ENCODE assay signal across 8 mouse cellular contexts in genomic region chr8:46162953-46163869, GRCm38 (mm10). TPM values are rescaled to one million over a fixed set of nuclear protein-coding genes. Genes with fewer than 3 reads are reported as not detected.
A peak's percentile ranks its signal among the peaks of the same experiment; 100 is the strongest.
DNase-seq lines count a peak whose midpoint lies in the region; ATAC-seq lines count a peak whose summit lies in the region.

No protein-coding gene starts in this region.

- peak overlapping the region; percentile 85 for H3K4me3 ChIP-seq in heart, embryonic 13.5 days
- peak overlapping the region; percentile 76 for H3K4me3 ChIP-seq in liver, embryonic 12.5 days
- H3K4me3 ChIP-seq in stomach, embryonic 15.5 days (replicated peaks), result peak overlapping the region; percentile 84

- no peaks in the 10 kb centered on the region for H3K27me3 ChIP-seq in heart, embryonic 13.5 days (replicated peaks)
- no peaks in the 10 kb centered on the region for H3K27me3 ChIP-seq in liver, embryonic 12.5 days (replicated peaks)
- H3K27me3 ChIP-seq in stomach, embryonic 15.5 days (replicated peaks), result no peaks in the 10 kb centered on the region

- H3K9ac ChIP-seq in heart, embryonic 13.5 days, result peak overlapping the region; percentile 88
- peak overlapping the region; percentile 82 for H3K9ac ChIP-seq in liver, embryonic 12.5 days
- H3K9ac ChIP-seq in stomach, embryonic 15.5 days, result peak overlapping the region; percentile 83

- H3K4me2 ChIP-seq in heart, embryonic 13.5 days, result peak overlapping the region; percentile 83
- H3K4me2 ChIP-seq in liver, embryonic 12.5 days, result peak overlapping the region; percentile 76
- peak overlapping the region; percentile 81 for H3K4me2 ChIP-seq in stomach, embryonic 15.5 days

- DNase-seq in CD4-positive helper T cell, adult 2 months (ENCODE audit: low read depth, low spot score), result peak; percentile 96
- DNase-seq in brain, embryonic 18.5 days (ENCODE audit: low read depth, low spot score), result peak; percentile 87
- peak; percentile 97 for DNase-seq in kidney, postnatal 10 days
- peak; percentile 94 to 96 for DNase-seq in natural killer cell, adult 2 months (ENCODE audit: low spot score in 2 of 2)

- ATAC-seq in erythroid progenitor cell, adult 5-6 weeks (replicated peaks; ENCODE audit: low FRiP score, poor library complexity, severe bottlenecking), result peak; percentile 98
- peak; percentile 98 for ATAC-seq in heart, embryonic 13.5 days (ENCODE audit: extremely low read depth, insufficient number of reproducible peaks, low FRiP score, low TSS enrichment)
- ATAC-seq in liver, embryonic 12.5 days, result peak; percentile 99
- peak; percentile 98 for ATAC-seq in stomach, embryonic 15.5 days (ENCODE audit: insufficient read depth, low FRiP score, low read depth)

- no peaks in the 10 kb centered on the region for H3K9me3 ChIP-seq in heart, embryonic 13.5 days
- no peaks in the 10 kb centered on the region for H3K9me3 ChIP-seq in liver, embryonic 12.5 days (replicated peaks)
- no peaks in the 10 kb centered on the region for H3K9me3 ChIP-seq in stomach, embryonic 15.5 days

- H3K36me3 ChIP-seq in heart, embryonic 13.5 days, result 0 out of 2 replicates have a peak, but pooled peaks cover 3% of the 10 kb centered on the region
- no peaks in the 10 kb centered on the region for H3K36me3 ChIP-seq in liver, embryonic 12.5 days
- H3K36me3 ChIP-seq in stomach, embryonic 15.5 days, result no peaks in the 10 kb centered on the region

- H3K4me1 ChIP-seq in heart, embryonic 13.5 days, result peaks cover 22% of the 10 kb centered on the region
- H3K4me1 ChIP-seq in liver, embryonic 12.5 days, result peaks cover 22% of the 10 kb centered on the region
- H3K4me1 ChIP-seq in stomach, embryonic 15.5 days, result peaks cover 9% of the 10 kb centered on the region; the same call in 1 of the 2 replicates

- WGBS in heart, embryonic 13.5 days, result 3% methylated on average over 65 of the region's 77 CpGs
- WGBS in liver, embryonic 12.5 days (ENCODE audit: insufficient replicate concordance), result 2% methylated on average over 68 of the region's 77 CpGs
- 1% methylated on average over 71 of the region's 77 CpGs for WGBS in stomach, embryonic 15.5 days

- H3K27ac ChIP-seq in heart, embryonic 13.5 days (replicated peaks), result peak overlapping the region; percentile 87
- peak overlapping the region; percentile 84 for H3K27ac ChIP-seq in liver, embryonic 12.5 days
- peak overlapping the region; percentile 84 for H3K27ac ChIP-seq in stomach, embryonic 15.5 days

RNA-seq across cellular contexts. Expression of gene Snx25, which starts 11.3 kb away (rescaled TPM):
- 9.7 and 17.6 TPM in 2 replicates for total RNA-seq in erythroid progenitor cell, adult 5-6 weeks (2015; ENCODE audit: low replicate concordance)
- 8.9 and 28.0 TPM in 2 replicates for total RNA-seq in erythroid progenitor cell, adult 5-6 weeks (2017; ENCODE audit: low replicate concordance)
- polyA plus RNA-seq in heart, embryonic 13.5 days (2015; fragmentation: Nextera tagmentation; extraction: Ambion mirVana), result 3.3 and 4.8 TPM in 2 replicates
- polyA plus RNA-seq in liver, embryonic 12.5 days (2016; fragmentation: Nextera tagmentation; extraction: Ambion mirVana), result 5.7 and 6.2 TPM in 2 replicates
- 7.1 and 7.5 TPM in 2 replicates for polyA plus RNA-seq in stomach, embryonic 15.5 days (2015; fragmentation: Nextera tagmentation; extraction: Ambion mirVana)

RNA-seq across cellular contexts. Expression of gene Cfap97, which starts 11.6 kb away (rescaled TPM):
- 8.4 and 25.9 TPM in 2 replicates for total RNA-seq in erythroid progenitor cell, adult 5-6 weeks (2015; ENCODE audit: low replicate concordance)
- total RNA-seq in erythroid progenitor cell, adult 5-6 weeks (2017; ENCODE audit: low replicate concordance), result 11.1 and 13.6 TPM in 2 replicates
- polyA plus RNA-seq in heart, embryonic 13.5 days (2015; fragmentation: Nextera tagmentation; extraction: Ambion mirVana), result 17.9 and 19.5 TPM in 2 replicates
- polyA plus RNA-seq in liver, embryonic 12.5 days (2016; fragmentation: Nextera tagmentation; extraction: Ambion mirVana), result 12.1 and 12.5 TPM in 2 replicates
- 21.4 and 27.4 TPM in 2 replicates for polyA plus RNA-seq in stomach, embryonic 15.5 days (2015; fragmentation: Nextera tagmentation; extraction: Ambion mirVana)

RNA-seq across cellular contexts. Expression of gene Slc25a4, which starts 47.9 kb away (rescaled TPM):
- total RNA-seq in erythroid progenitor cell, adult 5-6 weeks (2015; ENCODE audit: low replicate concordance), result 8.0 and 13.3 TPM in 2 replicates
- 8.7 and 15.9 TPM in 2 replicates for total RNA-seq in erythroid progenitor cell, adult 5-6 weeks (2017; ENCODE audit: low replicate concordance)
- polyA plus RNA-seq in heart, embryonic 13.5 days (2015; fragmentation: Nextera tagmentation; extraction: Ambion mirVana), result 1,621 and 1,814 TPM in 2 replicates
- 144 and 148 TPM in 2 replicates for polyA plus RNA-seq in liver, embryonic 12.5 days (2016; fragmentation: Nextera tagmentation; extraction: Ambion mirVana)
- 404 and 410 TPM in 2 replicates for polyA plus RNA-seq in stomach, embryonic 15.5 days (2015; fragmentation: Nextera tagmentation; extraction: Ambion mirVana)

Comparison
In these comparisons a context has a peak if more than half of its experiments do, and no peak if none do; other contexts are left out.
1. Peak in every context shown above with its lines: DNase-seq, ATAC-seq, H3K4me3 ChIP-seq and H3K27ac ChIP-seq.